Mouse (Mus musculus) kidney, adult 2 months (tissue): ENCODE measurements at regions not wholly inside any gene's neighbourhood (a gene's known extent, or its start where the extent isn't known, plus 50 kb on each side); places are given as distances from the start of the nearest gene placed in this dataset.

ENCODE experiments used
- CTCF ChIP-seq: fragments of 200-500 bp; conservative IDR thresholded peaks from 2 replicates; pipeline ENCODE4 v1.5.1; 2011; ENCODE audit warnings: low read depth, mild to moderate bottlenecking, control low read depth, low read length, moderate library complexity, mixed read lengths; ENCODE audit not compliant: insufficient read depth, insufficient read length
- POLR2A ChIP-seq: fragments of 200-500 bp; IDR thresholded peaks from one replicate; pipeline ENCODE4 v1.6.1; 2011; ENCODE audit warnings: low read depth, low read length, control low read depth

DNA sequence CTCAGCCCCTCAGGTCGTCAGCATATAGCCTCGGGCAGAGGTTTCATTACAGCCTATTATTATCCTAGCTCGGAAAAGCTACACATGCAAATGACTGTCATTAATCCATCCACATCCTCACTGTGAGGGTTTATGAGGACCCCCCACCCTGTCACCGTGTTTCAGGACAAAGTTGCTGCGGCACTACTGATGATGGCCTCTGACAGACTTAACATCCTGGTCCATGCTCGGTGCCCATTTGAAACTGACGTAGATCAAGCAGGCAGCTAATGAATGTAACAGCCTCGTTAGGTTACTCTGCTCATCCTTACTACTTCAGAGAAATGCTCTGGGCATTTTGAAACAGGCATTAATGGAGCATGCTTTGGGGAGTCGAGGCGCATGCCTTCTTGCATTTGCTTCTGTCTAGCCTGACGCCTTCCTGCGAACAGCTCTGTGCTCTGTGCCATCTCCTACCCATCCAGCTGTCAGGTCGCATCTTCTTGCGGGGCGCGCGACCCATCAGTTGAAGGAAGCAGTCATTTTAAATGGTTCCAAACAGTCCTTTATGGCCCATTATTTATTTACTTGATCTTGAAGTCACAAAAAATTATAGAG, 82.3 kb upstream of the Nr5a2 start:
- TF ChIP-seq POLR2A (no peak), CTCF (no peak)
